Mouse (Mus musculus) liver, embryonic 14.5 days (tissue): ENCODE measurements at regions not wholly inside any gene's neighbourhood (a gene's known extent, or its start where the extent isn't known, plus 50 kb on each side); places are given as distances from the start of the nearest gene placed in this dataset.

Source experiments
- ATAC-seq: fragments of 200-750 bp; cut with Nextera tagmentation; 2 replicates; pipeline ENCODE4 v1.8.0; 2017; ENCODE audit warnings: moderate number of reproducible peaks, mild to moderate bottlenecking, moderate library complexity; ENCODE audit not compliant: insufficient read depth
- DNase-seq, 3 experiments: peaks; one replicate each; pipeline ENCODE4 v3.0.0-alpha.2; 2012 to 2013; ENCODE audit warnings: low read depth in 3 of 3, low spot score in 3 of 3
- H3K27ac ChIP-seq: fragments of 300-500 bp; sonication (generic); 2 replicates; pipeline ENCODE4 v1.5.1; 2014; ENCODE audit warnings: moderate library complexity, mild to moderate bottlenecking, control low read depth, inconsistent platforms
- H3K27me3 ChIP-seq: fragments of 300-500 bp; sonication (generic); 2 replicates; pipeline ENCODE4 v1.6.1; 2014; ENCODE audit warnings: mild to moderate bottlenecking, low read length, moderate library complexity; ENCODE audit not compliant: control insufficient read depth, insufficient read depth
- H3K36me3 ChIP-seq: fragments of 300-500 bp; sonication (generic); replicated peaks from 2 replicates; pipeline ENCODE4 v1.6.1; 2014; ENCODE audit warnings: low read depth; ENCODE audit not compliant: control insufficient read depth, insufficient read depth
- H3K4me1 ChIP-seq, 2 experiments: fragments of 200-500 bp in 1 of 2; fragments of 300-500 bp in 1 of 2; sonication (generic) in 1 of 2; replicated peaks; 2 replicates each; pipeline ENCODE4 v1.6.1; 2012 to 2014; ENCODE audit warnings: antibody characterized with exemption in 1 of 2, inconsistent platforms in 1 of 2, low read length in 1 of 2; ENCODE audit not compliant: control insufficient read depth in 2 of 2, insufficient read depth in 2 of 2
- H3K4me2 ChIP-seq: fragments of 300-500 bp; sonication (generic); 2 replicates; pipeline ENCODE4 v1.6.1; 2014; ENCODE audit warnings: low read depth, mild to moderate bottlenecking, control low read depth, moderate library complexity
- H3K4me3 ChIP-seq, 2 experiments: fragments of 200-500 bp in 1 of 2; fragments of 300-500 bp in 1 of 2; sonication (generic) in 1 of 2; 2 replicates each; pipeline ENCODE4 v1.5.1; 2012 to 2014; ENCODE audit warnings: low read depth in 2 of 2, low read length in 2 of 2, mild to moderate bottlenecking in 2 of 2, control low read depth in 1 of 2, inconsistent platforms in 1 of 2, moderate library complexity in 1 of 2; ENCODE audit not compliant: insufficient read depth in 1 of 2
- H3K9ac ChIP-seq: fragments of 300-500 bp; sonication (generic); replicated peaks from 2 replicates; pipeline ENCODE4 v1.6.1; 2014; ENCODE audit warnings: mild to moderate bottlenecking, control low read depth, moderate library complexity
- H3K9me3 ChIP-seq: fragments of 300-500 bp; sonication (generic); 2 replicates; pipeline ENCODE4 v1.6.1; 2016; ENCODE audit warnings: low read length, mixed read lengths; ENCODE audit not compliant: control insufficient read depth
- CTCF ChIP-seq: IDR thresholded peaks from 2 replicates; pipeline ENCODE4 v1.5.1; 2016; ENCODE audit warnings: antibody characterized with exemption, low read depth, control low read depth
- EP300 ChIP-seq: IDR thresholded peaks from 2 replicates; pipeline ENCODE4 v1.6.1; 2016; ENCODE audit warnings: antibody characterized with exemption, low read depth
- WGBS: fragments of 180-500 bp; shearing (Covaris S2); extraction: QIAGEN DNeasy Blood & Tissue Kit; methylation state at CpG from one replicate; pipeline ENCODE4 v1.1.7; 2014; ENCODE audit not compliant: insufficient replicate concordance; 5-methylcytosine and 5-hydroxymethylcytosine counted together

DNA sequence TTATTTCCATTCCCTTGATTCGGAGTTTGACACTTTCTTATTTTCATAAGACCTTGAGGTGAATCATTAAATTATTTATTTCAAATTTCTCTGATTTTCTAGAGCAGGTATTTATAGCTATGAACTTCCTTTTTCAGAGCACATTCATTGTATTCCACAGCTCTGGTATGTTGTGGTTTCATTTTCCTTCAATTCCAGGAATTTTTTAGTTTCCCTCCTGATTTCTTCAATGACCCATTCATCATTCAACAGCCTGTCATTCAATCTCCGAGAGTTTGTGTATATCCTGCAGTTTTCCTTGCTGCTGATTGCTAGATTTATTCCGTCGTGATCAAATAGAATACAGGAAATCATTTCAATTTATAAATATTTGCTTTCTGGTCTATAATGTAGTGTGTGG, 264.7 kb upstream of the Rtl1 start:
- Histone ChIP-seq H3K9ac (no peak overlapping the region), H3K27me3 (no peaks in the 10 kb centered on the region), H3K9me3 (no peaks in the 10 kb centered on the region), H3K4me3 (no peak overlapping the region), H3K4me1 (no peaks in the 10 kb centered on the region), H3K27ac (no peak overlapping the region), H3K4me2 (no peak overlapping the region), H3K36me3 (no peaks in the 10 kb centered on the region)
- TF ChIP-seq EP300: no peak
- TF ChIP-seq CTCF: no peak
- 53% methylated on average over 4 of the region's 4 CpGs for WGBS
- no peak for DNase-seq
- no peak for ATAC-seq

GRCm38 (mm10) chr12:109871021-109871420, 270.9 kb upstream of the Rtl1 start:
- Histone ChIP-seq H3K27ac (no peak overlapping the region), H3K27me3 (no peaks in the 10 kb centered on the region), H3K36me3 (no peaks in the 10 kb centered on the region), H3K4me3 (no peak overlapping the region), H3K4me2 (no peak overlapping the region), H3K9ac (no peak overlapping the region), H3K9me3 (no peaks in the 10 kb centered on the region), H3K4me1 (no peaks in the 10 kb centered on the region)
- TF ChIP-seq EP300: no peak
- no peak for TF ChIP-seq CTCF
- WGBS: 65% methylated on average over 12 of the region's 14 CpGs
- no peak for DNase-seq
- ATAC-seq: no peak

DNA sequence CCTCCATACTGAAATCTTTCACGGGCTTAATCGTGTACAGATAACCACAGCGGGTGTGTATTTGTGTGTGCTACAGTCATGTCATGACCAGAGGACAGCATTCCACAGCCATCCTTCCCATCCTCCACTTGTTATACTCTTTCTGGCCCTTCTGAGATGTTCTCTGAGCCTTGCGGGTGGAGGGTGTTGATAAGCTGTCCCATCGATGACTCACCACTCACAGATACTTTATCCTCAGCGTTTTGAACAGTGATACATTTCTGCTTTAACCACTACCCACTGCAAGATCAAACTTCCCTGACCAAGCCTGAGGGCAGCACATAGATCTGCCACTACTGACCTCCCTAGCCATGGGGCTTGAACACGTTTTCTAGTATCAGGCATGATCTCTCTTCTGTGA, 274.3 kb upstream of the Rtl1 start:
- no peak for DNase-seq
- Histone ChIP-seq H3K27ac (no peak overlapping the region), H3K9me3 (no peaks in the 10 kb centered on the region), H3K4me1 (no peaks in the 10 kb centered on the region), H3K9ac (no peak overlapping the region), H3K27me3 (no peaks in the 10 kb centered on the region), H3K36me3 (no peaks in the 10 kb centered on the region), H3K4me3 (no peak overlapping the region), H3K4me2 (no peak overlapping the region)
- TF ChIP-seq CTCF (no peak), EP300 (no peak)
- no peak for ATAC-seq
- 44% methylated on average over 7 of the region's 7 CpGs for WGBS

- Histone ChIP-seq H3K4me3 (no peak overlapping the region), H3K4me2 (no peak overlapping the region), H3K27me3 (no peaks in the 10 kb centered on the region), H3K4me1 (no peaks in the 10 kb centered on the region), H3K9ac (no peak overlapping the region), H3K27ac (no peak overlapping the region), H3K9me3 (no peaks in the 10 kb centered on the region), H3K36me3 (no peaks in the 10 kb centered on the region)
- 52% methylated on average over 3 of the region's 3 CpGs for WGBS
- DNase-seq: no peak
- TF ChIP-seq CTCF (no peak), EP300 (no peak)
- ATAC-seq: no peak
These were observed 281.0 kb upstream of the Rtl1 start for GRCm38 (mm10) chr12:109881108-109881507.

- H3K4me2 ChIP-seq: no peak overlapping the region
- ATAC-seq (no peak), DNase-seq (no peak)
- no peak overlapping the region for H3K27ac ChIP-seq
- no peak for TF ChIP-seq CTCF
- H3K4me3 ChIP-seq: no peak overlapping the region
- no peaks in the 10 kb centered on the region for H3K9me3 ChIP-seq
- H3K36me3 ChIP-seq: no peaks in the 10 kb centered on the region
- 50% methylated on average over 2 of the region's 2 CpGs for WGBS
- H3K9ac ChIP-seq: no peak overlapping the region
- H3K4me1 ChIP-seq: no peaks in the 10 kb centered on the region
- no peaks in the 10 kb centered on the region for H3K27me3 ChIP-seq
These were observed 291.1 kb upstream of the Rtl1 start for GRCm38 (mm10) chr12:109891206-109891605.

DNA sequence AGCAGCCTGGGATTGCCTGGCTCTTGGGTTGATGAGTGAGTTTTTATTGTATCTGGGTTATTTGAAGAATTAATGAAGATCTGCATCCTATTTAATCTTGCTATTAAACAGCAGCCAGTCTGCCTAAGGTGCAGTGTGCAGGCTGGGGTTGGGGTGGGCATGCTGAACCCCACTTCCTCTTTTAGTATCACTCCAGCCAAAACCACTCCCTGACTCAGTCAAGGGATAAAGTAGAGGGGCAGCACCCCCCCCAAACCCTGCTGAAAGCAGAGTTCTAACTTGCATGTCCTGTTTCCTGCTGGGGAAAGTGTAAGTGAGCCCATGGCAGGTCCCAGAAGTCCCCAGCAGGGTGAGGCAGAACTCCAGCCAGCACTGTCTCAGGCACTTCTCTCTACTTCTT, 292.7 kb upstream of the Rtl1 start:
- Histone ChIP-seq H3K27ac (no peak overlapping the region), H3K4me3 (no peak overlapping the region), H3K27me3 (no peaks in the 10 kb centered on the region), H3K9me3 (no peaks in the 10 kb centered on the region), H3K9ac (no peak overlapping the region), H3K36me3 (no peaks in the 10 kb centered on the region), H3K4me1 (no peaks in the 10 kb centered on the region), H3K4me2 (no peak overlapping the region)
- DNase-seq (no peak), ATAC-seq (no peak)
- no peak for TF ChIP-seq CTCF
- no peak for TF ChIP-seq EP300
